Mouse (Mus musculus) ES-Bruce4 (cell line): ENCODE measurements around the gene Slc7a8.

Experiments used
- CTCF ChIP-seq: IDR thresholded peaks from one replicate; pipeline ENCODE4 v1.8.1; 2011; ENCODE audit warnings: low read depth, low read length
- POLR2A ChIP-seq: IDR thresholded peaks from one replicate; pipeline ENCODE4 v1.8.1; 2011; ENCODE audit warnings: low read length; ENCODE audit not compliant: insufficient read depth

- TF ChIP-seq POLR2A (no peak), CTCF (no peak)
Measured at GRCm38 (mm10) chr14:54769068-54769425, 12.7 kb downstream of the Slc7a8 start.
